Mouse (Mus musculus) 3134 (cell line): ENCODE data around the gene Ublcp1.
A peak's percentile ranks its signal among the peaks of the same experiment; 100 is the strongest.
"Not testable (repeated sequence)": the region's sequence is repeated elsewhere in the genome, so short reads cannot be mapped to it uniquely, and the experiment has no call there.

Source experiments
- DNase-seq: peaks from one replicate; pipeline ENCODE4 v3.0.0-alpha.2; 2011; ENCODE audit warnings: low spot score; ENCODE audit not compliant: insufficient read length; ENCODE audit errors: extremely low read depth

The Ublcp1 gene

DNA sequence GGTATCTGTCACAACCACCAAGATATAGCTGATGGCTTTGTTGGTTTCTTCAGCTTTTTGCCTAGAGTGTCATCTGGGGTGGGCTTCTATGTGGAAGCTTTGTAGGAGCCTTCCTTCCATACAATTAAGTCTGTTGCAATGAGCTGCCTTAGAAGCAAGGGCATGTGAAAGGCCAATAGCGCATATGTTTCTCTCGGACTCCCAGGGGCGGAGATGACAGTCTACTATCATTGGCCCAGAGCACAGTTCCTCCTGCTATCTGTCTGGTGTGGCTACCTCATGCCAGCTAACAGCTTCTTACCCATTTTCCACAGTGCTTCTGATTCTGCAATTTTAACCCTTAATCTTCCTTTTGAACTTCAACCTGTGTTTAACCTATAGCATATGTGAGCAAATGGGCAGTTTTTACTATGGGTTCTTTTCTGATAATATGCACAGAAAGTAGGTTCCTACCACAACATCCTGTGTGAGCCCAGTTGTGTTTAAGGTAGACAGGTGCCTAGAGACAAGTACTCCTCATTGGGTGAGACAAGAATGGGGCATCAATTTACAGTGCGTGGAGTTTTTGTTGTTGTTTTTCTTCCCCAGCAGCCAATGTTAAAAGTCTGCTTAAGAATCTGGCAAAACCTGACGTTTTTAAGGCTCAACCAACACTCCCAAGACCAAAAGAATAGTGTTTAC, 24.5 kb upstream of the Ublcp1 start:
- no peak for DNase-seq

DNA sequence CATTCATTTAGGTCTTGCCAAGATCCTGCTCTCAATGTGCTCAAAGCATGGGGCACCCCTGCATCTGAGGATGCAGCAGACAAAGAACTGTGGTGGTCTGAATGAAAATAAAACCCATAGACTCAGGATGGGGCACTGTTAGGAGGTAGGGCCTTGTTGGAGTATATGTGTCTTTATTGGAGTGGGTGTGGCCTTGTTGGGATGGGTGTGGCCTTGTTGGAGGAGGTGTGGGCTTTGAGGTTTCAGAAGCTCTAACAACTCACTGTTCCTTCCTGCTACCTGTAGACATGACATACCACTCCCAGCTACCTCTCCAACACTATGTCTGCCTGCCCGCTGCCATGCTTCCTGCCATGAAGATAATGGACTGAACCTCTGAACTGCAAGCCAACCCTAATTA, 18.8 kb upstream of the Ublcp1 start:
- no peak for DNase-seq

DNA sequence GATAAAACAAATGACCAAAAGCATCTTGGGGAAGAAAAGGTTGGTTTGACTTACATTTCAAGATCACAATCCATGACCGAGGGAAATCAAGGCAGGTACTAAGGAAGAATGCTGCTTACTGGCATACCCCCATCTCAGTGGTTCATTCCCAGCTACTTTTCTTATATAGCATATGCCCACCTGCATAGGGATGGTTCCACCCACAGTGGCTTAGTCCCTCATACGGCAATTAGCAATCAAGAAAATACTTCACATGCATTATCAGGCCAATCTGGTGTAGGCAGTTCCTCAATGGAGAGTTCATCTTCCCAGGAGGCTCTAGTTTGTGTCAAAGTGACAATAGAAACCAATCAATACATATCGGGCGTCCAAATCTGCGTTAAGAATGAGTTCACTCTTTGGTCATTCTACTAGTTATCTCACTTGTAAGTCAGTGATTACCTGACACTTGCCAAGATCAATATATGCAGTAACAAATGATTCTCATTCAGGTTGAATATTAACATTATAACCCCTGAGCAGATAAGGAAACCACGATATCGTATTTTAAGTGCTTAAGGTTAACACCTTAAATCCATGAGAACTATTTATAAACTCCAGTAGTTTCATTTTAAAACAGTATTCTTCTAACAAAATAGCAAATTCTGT, 14.9 kb upstream of the Ublcp1 start:
- DNase-seq = no peak

DNA sequence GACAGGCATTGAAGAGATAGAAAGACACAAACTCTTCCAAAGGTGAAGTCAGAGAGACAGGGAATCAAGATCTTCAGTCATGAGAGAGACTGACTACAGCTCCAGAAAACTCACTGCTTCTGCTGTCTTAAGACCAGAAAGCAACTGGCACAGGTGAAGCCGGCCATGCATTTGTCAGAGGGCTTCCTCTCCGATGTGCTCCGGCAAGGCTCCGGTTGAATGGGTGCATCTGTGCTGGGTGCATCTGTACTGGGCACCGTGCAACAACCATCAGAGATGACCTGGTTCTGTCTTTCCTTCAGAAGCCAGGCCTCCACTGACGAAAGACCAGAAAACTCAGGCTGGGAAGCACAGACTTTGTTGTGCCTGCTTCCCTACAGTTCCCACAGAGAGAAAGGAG, 9.9 kb upstream of the Ublcp1 start:
- no peak for DNase-seq

DNA sequence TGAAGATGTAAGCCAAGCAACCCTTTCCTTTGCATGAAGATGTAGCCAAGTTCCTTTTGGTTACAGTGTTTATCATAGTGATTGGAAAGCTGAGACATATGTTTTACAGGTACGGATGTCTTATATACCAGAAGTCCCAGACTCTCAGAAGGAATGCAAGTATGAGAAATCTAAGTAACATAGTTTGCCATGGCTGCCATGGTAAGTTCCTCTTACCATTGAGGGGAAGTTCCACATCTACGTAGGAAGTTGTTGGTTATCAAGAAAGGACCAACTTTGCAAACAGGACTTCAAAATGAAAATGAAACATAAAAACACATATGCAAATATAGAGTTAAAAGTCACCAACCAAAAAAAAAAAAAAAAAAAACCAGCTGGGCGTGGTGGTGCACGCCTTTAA, 8.1 kb upstream of the Ublcp1 start:
- no peak for DNase-seq

DNA sequence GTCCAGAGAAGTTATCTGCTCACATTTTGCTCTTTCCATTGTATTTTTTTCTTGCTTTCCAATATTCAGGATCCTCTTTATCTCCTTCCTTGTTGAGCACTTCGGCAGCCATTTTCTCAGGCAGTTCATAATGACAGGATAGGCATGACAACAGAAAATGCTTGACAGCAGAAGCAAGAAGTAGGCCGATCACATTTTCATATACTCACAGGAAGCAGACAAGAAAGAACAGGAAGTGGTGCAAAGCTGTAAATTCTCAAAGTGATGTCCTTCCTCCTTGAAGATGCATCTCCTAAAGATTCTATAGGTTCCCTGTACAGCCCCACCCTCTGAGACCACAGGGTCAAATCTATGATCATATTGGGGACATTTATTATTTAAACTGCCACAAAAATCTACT, 6.1 kb upstream of the Ublcp1 start:
- DNase-seq = no peak

DNA sequence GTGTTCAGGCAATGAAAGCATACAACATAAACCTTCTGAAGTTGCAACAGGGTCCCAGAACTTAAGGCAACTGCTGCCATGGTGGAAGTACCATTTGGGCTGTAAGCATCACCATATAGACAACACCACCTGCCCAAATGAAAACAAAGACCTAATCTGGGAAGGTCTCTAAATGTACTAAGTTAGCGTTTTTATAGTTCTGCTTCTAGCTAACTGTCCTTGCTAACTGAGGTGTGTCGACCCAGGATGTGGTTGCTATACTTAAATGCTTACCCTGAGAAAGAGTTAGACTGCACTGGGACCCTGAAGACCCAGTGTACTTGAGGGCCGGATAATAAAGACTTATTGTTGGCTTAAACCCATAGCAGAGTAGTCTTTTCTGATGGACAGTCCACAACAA, 5.2 kb upstream of the Ublcp1 start:
- no peak for DNase-seq

DNA sequence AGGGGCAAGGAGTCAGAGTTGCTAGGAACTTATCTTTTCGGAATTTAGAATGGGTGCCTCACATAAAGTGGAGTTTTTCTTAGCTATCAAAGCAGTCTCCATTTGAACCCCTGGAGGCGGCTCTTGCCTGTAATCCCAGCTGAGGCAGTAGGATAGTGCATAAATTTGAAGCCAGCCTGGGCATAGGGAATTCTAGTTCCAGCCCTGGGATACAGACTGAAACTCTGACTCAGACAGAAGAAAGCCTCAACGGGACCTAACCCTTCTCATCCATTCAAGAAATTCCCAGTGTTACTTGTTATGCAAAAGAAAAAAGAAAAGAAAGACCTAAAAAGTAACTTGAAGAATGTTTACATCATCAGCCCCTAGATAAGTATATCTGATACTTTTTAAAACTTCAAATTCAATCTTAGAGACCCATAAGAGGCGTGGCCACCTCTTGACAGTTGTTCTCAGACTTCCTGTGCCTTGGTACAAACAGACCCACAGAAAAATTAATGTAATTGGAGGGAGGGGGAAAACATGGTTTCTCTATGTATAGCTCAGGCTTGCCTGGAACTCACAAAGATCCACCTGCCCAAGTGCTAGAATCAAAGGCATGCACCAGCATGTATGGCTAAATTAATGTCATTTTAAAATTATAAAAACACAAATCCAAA, 1.2 kb upstream of the Ublcp1 start:
- no peak for DNase-seq

DNA sequence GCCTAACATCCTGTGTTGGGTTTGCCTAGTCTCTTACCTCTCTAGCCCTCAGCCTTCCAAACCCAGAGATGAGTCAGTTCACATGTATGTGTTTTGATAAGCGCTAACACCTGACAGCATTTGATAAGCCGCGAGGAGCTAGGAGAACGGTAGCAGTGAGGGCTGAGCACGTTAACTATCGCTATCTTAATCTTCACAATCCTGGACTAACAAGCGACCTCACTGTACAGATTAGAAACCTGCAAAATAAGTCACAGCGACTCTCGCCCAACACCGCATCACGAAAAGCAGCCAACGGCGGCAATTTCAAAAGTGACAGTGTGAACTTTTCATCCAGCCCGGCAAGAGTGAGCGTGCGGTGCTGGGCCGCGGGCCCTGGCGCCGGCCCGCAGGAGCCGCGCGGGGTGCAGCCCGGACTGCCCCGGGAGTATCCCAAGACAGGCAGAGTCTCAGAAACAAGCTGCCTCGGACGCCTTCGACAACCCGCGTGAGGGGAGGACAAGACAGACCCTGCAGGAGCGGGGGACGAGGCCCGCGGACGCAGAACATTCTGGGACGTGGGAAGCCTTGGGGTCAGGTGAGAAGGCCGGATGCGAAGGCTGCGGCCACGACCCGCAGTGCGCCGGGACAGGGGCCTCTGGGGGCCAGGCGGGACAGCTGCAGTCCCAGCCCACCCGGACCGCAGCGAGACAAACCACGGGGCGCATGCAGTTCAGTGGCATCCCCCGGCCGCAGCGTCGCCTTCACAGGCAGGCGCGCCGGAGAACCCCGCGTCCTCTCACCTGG, 459 bp downstream of the Ublcp1 start:
- DNase-seq = no peak

DNA sequence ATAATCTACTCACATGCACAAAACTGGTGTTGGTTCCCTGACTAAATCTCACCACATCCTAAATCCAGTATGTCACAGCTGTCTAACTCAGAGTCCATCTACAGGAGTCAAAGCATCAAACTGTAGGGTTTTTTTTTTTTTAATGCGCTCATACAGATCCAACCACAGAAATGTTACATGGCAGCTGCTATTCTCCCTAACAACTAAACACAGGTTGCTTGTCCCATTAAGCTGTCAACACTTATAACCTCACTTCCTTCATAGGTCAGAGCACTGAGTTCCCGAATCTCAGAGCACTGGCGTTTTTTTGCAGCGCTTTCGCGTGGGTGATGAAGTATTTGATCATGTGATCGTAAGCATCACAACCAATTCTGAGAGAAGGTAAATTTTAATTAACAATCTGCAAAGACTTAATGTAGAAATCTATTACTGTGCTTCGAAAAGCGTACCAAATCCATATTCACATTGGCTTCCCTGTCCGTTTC, 1.9 kb downstream of the Ublcp1 start:
- no peak for DNase-seq

DNA sequence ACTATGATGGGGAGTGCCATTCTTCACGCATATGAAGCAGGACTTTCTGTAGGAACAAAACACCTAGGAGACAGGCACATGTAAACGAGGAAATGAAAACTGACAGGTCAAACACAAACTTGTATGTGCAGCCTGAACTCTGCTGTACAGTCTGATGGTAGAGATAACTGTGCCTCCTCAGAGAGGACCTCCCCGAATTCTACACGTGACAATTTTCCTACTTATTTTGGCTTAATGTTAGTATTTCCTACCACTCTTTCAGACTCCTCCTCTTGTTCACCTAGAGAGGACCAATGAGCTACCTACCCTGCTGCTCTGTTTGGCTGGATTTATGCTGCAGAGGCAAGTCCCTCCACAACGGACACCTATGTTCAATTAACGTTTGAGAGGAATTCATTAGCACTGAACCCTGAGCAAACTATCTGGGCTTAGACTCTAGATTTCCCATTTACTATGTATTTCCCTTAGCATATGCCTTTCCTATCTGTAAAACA, 3.3 kb downstream of the Ublcp1 start:
- no peak for DNase-seq

DNA sequence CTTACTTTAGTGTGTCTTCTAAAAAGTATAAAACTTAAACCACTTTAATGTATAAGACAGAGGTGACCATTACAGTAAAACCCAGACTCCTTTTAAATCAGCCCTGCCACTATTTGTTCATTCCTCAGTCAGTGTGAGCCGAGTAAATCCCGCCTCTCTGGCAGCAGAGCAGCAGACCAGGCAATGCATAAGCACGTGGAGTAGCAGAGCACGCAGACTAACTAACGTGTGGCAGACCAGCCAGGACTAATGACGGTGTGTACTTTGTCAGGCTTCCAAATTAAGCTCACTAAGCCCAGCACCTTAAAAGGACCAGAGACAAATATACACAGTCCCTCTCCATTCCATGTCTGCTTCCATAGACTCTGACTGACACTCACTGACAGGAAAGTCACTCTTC, 8.8 kb downstream of the Ublcp1 start:
- no peak for DNase-seq

DNA sequence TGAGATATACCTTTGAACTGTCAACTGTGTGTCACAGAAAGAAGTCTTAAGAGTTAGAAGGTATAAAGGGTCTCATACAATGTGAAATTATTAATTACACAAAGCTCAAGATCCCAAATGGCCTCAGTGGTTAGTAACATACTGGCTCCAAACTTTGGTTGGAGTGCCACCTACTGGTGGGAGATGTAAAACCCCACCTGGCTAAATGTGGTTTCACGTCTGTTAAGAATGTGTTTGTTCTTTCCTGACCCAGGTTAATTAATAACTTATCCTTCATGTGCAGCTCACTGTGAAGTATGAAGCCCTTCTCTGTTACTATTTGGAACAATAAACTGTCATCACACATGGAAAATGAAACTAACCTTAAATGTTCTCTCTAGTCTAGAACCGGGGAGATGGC, 16.9 kb downstream of the Ublcp1 start:
- DNase-seq = no peak

DNA sequence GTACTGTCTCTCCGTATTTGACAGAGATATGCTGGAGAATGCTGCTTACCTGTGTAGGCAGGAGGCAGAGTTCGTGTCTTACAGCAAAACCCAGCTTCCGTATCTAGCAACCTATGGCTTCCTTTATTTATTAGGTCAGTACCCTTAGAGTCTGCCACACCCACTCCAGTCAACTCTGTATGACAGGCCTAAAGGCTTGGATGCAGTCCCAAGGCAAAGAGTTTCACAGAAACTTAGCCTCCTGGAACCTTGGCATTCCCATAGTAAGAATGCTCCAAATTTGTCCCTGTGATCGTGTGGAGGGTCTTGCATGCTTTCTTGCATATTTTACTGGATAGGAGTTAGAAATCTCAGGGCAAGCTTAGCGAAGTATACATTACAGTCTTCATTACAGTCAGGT, 18.3 kb downstream of the Ublcp1 start:
- DNase-seq = not testable (repeated sequence)

DNA sequence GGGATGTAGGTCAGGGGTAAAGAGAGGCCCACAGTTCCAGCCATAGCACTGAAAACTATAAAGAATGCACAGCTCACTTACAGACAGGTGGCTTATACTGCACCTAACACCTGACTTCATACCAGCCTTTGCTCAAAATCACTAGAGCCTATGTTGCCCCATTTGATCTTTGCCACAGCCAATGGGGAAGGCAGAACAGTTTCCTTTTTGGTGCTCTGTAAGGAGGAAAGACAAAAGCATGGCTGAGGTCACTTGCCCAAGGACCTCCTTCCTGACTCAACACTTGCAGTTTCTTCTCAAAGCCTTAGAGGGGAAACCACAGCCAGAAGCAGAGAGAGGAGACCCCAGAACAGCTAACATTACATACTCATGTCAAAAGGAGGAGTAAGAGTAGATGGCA, 19.3 kb downstream of the Ublcp1 start:
- DNase-seq = no peak

DNA sequence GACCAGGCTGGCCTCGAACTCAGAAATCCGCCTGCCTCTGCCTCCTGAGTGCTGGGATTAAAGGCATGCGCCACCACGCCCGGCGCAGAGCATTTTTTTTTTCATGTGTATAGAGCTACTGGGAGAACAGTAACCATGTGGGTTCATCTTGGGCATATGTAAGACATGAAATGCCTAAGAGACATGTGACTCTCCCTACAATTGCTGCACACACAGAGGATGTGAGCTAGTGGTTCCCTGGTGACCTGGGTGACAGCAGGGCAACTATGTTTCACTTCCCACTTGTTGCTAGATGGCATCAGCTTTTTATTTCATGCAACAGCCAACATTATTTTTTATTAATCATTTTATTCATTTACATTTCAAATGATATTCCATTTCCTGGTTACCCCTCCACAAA, 32.5 kb downstream of the Ublcp1 start:
- no peak for DNase-seq

DNA sequence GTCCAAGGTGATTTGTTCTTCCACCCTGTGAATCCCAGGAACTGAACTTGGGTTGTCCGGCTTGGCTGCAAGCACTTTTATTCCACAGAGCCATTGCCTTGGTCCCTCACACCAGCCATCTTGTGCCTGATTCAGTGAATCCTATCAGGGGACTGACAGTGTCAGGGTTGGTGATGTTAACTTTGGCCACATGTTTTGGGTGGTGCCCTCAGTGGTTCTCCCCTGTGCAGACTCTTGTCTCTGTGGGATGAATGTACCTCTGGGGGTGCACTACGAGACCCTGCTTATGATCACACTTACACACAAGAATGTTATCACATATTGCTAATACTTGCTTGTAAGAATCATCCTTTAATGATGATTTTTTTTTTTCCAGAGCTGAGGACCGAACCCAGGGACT, 40.3 kb downstream of the Ublcp1 start:
- DNase-seq = no peak

DNA sequence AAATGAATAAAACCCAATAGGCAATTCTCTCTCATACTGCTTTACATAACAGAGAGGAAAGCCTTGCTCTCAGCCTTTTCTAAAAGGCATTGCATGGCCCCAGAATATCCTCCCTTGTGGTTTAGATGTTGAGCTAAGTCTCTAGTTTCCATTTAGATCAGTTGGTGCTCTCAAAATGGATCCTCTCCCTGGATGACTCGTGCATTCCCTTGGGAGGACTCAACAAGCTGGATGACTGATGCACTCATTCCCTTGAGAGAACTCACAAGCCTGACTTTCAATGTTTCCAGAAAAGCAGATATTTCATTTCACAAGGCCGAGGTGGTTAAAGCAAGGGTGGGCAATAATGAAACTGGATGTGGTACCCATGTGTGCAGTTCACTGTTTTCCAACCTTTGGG, 42.3 kb downstream of the Ublcp1 start:
- DNase-seq = peak; percentile 33

DNA sequence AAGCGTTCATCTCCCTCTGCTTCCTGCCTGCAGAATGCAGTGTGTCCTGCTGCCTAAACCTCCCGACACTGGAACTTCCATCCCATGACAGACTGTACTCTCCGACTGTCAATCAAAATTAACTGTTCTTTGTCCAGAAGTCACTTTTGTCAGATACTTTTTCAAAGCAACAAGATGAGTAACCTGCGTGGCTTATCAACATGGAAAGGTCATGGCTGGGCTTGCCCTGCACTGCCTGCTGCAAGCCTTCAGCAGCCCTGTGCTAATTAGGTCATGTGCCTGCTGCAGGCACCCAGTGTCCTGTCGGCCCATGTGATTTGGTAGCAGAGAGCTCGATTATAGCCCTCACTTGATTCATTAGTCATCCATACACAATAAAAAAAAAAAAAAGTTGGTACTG, 44.7 kb downstream of the Ublcp1 start:
- DNase-seq = no peak

DNA sequence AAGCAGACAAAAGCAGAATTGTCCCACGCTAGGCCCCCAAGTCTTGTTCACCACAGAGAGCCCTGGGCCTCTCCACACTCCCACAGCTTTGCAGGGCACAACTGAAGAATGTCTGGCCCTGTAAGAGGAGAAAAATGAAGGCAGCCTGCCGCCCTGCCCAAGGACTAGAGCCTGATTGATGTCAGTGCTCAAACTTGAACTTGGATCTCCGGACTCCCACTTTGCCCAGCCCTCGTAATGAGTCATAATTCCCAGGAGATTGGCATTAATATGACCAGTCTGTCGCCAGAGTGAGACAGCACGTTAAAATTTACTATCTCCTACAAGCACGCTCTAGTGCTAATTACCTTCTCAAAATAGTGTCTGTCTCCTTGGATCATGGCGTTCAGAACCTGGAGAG, 45.3 kb downstream of the Ublcp1 start:
- peak; percentile 32 for DNase-seq

DNA sequence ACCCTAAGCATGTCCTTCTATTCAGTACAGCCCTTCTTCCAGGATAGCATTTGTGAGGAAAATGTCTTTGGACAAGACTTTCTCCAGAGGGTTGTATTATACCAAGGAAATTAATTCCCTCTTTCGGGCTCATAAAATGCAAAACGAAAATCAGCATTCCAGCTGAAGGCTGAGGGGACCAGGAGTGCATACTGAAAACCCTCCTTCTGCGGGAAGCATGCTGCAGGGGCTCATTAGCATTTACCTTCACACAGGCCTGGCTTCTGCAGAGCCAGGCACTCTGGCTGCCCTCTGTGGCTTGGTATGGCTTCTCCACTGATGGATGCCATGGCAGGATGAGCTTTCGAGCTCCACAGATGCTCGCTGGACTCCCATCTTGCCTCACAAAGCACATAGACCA, 46.3 kb downstream of the Ublcp1 start:
- DNase-seq = no peak
